Mouse (Mus musculus) cortical plate, adult 2 months (tissue): ENCODE measurements around the gene Sumo3.

Source experiments
- CTCF ChIP-seq: fragments of 200-500 bp; IDR thresholded peaks from 2 replicates; pipeline ENCODE4 v1.5.1; 2011; ENCODE audit warnings: mild to moderate bottlenecking, control low read depth, low read length; ENCODE audit not compliant: insufficient read depth; ENCODE audit errors: extremely low read depth
- POLR2A ChIP-seq: fragments of 200-500 bp; IDR thresholded peaks from 2 replicates; pipeline ENCODE4 v1.6.1; 2011; ENCODE audit warnings: mild to moderate bottlenecking, low read length, control low read depth; ENCODE audit not compliant: insufficient read depth; ENCODE audit errors: extremely low read depth

GRCm38 (mm10) chr10:77634452-77635231 is 28.7 kb downstream of the Sumo3 start:
- TF ChIP-seq CTCF (no peak), POLR2A (no peak)
